Mouse (Mus musculus): ENCODE measurements around the gene Cdkn2b. TPM values are rescaled to one million over a fixed set of nuclear protein-coding genes. Genes with fewer than 3 reads are reported as not detected.
A peak's percentile ranks its signal among the peaks of the same experiment; 100 is the strongest.

Cdkn2b gene
- polyA plus RNA-seq, 1 experiment from 2014 or later: 0.76 TPM

DNA sequence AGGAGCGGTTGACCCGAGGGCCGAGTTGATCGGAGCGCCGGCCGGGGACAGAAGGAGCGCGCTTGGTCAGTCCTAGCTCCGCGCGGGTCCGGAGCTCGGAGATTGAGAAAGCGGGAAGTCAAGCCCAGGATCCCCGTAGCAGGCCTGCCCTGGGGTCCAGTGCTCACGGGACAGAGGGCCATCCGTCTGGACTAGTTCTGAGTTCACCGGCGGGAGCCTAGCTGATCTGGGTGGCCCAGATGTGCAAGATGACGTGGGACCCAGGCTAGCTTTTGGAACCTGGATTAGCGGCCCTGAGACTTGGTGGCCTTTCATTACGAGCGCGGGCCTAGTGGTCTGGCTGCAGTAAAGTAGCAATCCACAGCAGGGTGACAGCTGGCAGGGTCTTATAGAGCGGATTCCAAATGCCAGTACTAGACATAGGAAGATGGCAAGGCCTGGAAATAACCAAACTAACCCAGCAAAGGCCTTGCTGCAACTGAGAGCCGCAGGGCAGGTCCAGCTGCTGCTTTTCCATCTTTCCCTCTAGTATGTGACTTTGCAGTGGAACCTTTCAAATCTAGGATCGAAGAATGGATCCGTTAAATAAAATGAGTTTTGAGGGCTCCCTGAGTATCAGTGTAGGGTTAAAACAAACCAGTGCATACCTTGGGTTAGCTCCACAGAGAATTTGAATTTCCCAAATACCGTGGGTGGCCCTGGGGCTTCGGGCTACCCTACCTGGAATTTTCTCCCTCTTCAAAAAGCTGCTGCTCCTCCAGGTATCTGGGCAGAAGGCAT lies 15.2 kb downstream of the Cdkn2b start:
- peaks cover 91% of the 10 kb centered on the region for H3K27me3 ChIP-seq (ENCODE audit: control insufficient read depth, insufficient read depth, low read length)
- no peaks in the 10 kb centered on the region for H3K36me3 ChIP-seq (ENCODE audit: control insufficient read depth, insufficient read depth, low read length)
- H3K9me3 ChIP-seq (ENCODE audit: control insufficient read depth, low read length): no peaks in the 10 kb centered on the region
- no peak overlapping the region for H3K9ac ChIP-seq (ENCODE audit: low read length)
- H3K27ac ChIP-seq (ENCODE audit: low read depth, low read length): no peak overlapping the region
- peaks cover 8% of the 10 kb centered on the region; the same call in 1 of the 2 replicates for H3K4me1 ChIP-seq (ENCODE audit: control insufficient read depth, insufficient read depth, low read length)
- H3K4me3 ChIP-seq (ENCODE audit: low read depth, low read length): peak overlapping the region; percentile 53
- under 1% methylated on average over 31 of the region's 31 CpGs for WGBS
- ATAC-seq (ENCODE audit: insufficient read depth, low FRiP score, low TSS enrichment) (no peak; the same call in 1 of the 2 replicates), DNase-seq (ENCODE audit: low spot score) (peak; percentile 53)
- H3K4me2 ChIP-seq (ENCODE audit: low read depth): peak overlapping the region; percentile 87

DNA sequence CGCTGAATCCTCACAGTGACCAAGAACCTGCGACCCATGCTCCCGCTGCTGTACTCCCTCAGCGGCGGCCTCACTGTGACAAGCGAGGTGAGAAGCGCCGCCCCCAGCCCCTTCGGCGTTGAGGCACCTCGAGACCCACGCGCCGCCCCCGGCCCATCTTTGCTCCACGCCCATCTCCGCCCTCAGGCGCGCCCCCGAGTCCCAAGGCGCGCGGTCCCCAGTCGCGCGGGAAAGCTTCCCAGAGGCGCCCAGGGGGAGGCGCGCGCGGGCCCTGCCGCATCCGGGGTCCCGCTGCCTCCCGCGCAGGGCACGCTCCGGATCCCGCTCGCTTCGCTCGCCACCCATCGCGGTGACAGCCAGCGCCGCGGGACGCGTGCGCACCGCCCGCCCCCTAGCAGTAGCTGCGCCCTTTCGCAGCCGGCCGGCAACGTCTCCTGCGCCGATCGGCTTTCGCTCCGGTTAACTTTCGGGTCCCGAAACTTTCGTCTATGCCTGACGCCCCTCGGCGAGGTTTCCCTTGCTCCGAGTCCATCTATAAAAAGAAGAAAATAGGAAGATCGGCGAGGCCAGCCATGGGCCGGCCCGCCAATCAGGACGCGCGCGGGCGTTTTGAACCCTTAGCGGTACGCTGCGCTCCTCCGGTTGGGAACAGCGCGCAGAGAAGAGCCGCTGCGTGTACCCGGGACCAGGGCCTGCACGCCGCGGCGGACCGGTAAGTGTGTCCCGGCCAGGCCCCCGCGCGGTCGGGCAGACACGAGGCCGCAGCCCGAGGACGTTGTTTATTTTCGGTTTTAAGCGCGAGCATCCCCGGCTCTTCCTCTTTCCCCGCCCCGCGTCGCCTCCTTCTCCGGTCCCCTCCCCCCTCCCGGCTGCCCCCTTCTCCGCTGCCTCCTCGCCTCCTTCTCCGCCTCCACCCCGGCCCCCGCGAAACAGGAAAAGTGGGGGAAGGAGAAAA lies 16.1 kb downstream of the Cdkn2b start, which contains the start of gene Cdkn2a:
Cdkn2a (minus strand) TSS at position 168 of the 955 bp plus-strand sequence.
- H3K9ac ChIP-seq (ENCODE audit: low read length): no peak within 1 kb of the TSS; the same call in 1 of the 2 replicates
- H3K36me3 ChIP-seq (ENCODE audit: control insufficient read depth, insufficient read depth, low read length): no peaks in the 10 kb centered on the region
- ATAC-seq (ENCODE audit: insufficient read depth, low FRiP score, low TSS enrichment): peak; percentile 89
- WGBS: under 1% methylated on average over 107 of the region's 117 CpGs
- peaks cover 8% of the 10 kb centered on the region; the same call in 1 of the 2 replicates for H3K4me1 ChIP-seq (ENCODE audit: control insufficient read depth, insufficient read depth, low read length)
- H3K27me3 ChIP-seq (ENCODE audit: control insufficient read depth, insufficient read depth, low read length): peaks cover 91% of the 10 kb centered on the region
- peak within 1 kb of the TSS; percentile 53 for H3K4me3 ChIP-seq (ENCODE audit: low read depth, low read length)
- H3K4me2 ChIP-seq (ENCODE audit: low read depth): peak within 1 kb of the TSS; percentile 87
- peak; percentile 83 for DNase-seq (ENCODE audit: low spot score)
- H3K9me3 ChIP-seq (ENCODE audit: control insufficient read depth, low read length): no peaks in the 10 kb centered on the region
- no peak within 1 kb of the TSS for H3K27ac ChIP-seq (ENCODE audit: low read depth, low read length)

DNA sequence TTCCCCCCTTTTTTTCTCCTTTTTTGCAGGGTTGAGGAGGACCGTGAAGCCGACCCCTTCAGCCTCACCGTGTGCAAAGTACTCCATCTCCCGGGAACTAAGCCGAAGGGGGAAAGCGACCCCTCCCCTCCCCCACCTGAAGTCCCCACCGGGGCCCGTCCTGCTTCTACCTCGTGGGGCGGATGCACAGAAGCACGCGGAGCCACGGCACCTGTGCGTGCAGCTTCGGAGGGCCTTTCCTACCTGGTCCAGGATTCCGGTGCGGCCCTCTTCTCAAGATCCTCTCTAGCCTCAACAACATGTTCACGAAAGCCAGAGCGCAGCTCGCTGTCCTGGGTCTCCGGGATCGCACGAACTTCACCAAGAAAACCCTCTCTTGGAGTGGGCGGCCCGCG lies 16.8 kb downstream of the Cdkn2b start:
- H3K4me2 ChIP-seq (ENCODE audit: low read depth): peak overlapping the region; percentile 87
- no peaks in the 10 kb centered on the region for H3K9me3 ChIP-seq (ENCODE audit: control insufficient read depth, low read length)
- ATAC-seq (ENCODE audit: insufficient read depth, low FRiP score, low TSS enrichment) (peak; percentile 5; the same call in 1 of the 2 replicates), DNase-seq (ENCODE audit: low spot score) (no peak)
- 0% methylated on average over 26 of the region's 26 CpGs for WGBS
- H3K27me3 ChIP-seq (ENCODE audit: control insufficient read depth, insufficient read depth, low read length): peaks cover 91% of the 10 kb centered on the region
- peak overlapping the region; percentile 53 for H3K4me3 ChIP-seq (ENCODE audit: low read depth, low read length)
- H3K27ac ChIP-seq (ENCODE audit: low read depth, low read length): no peak overlapping the region
- H3K36me3 ChIP-seq (ENCODE audit: control insufficient read depth, insufficient read depth, low read length): no peaks in the 10 kb centered on the region
- H3K9ac ChIP-seq (ENCODE audit: low read length): no peak overlapping the region
- peaks cover 8% of the 10 kb centered on the region; the same call in 1 of the 2 replicates for H3K4me1 ChIP-seq (ENCODE audit: control insufficient read depth, insufficient read depth, low read length)

DNA sequence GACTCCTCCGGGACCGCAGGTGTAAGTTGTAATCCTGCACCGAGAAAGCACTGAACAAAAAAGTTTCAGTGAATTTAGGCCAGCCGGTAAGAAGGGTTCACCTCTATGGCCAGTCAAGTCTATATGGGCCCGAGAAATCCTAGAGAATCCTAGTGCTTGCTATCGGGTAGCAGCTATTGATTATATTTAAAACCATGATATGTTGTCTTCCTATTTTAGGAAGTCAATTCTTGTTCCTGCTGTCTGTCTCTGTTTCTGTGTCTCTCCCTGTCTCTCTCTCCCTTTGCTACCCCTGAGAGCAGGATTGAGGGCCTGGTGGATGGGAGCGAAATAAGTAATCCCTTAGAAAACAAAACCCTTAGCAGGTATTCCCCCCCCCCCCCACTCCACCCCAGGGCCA lies 17.3 kb downstream of the Cdkn2b start:
- DNase-seq (ENCODE audit: low spot score) (no peak), ATAC-seq (ENCODE audit: insufficient read depth, low FRiP score, low TSS enrichment) (no peak)
- H3K9me3 ChIP-seq (ENCODE audit: control insufficient read depth, low read length): no peaks in the 10 kb centered on the region
- no peak overlapping the region for H3K4me2 ChIP-seq (ENCODE audit: low read depth)
- no peak overlapping the region for H3K9ac ChIP-seq (ENCODE audit: low read length)
- peaks cover 95% of the 10 kb centered on the region for H3K27me3 ChIP-seq (ENCODE audit: control insufficient read depth, insufficient read depth, low read length)
- WGBS: 2% methylated on average over 7 of the region's 7 CpGs
- no peak overlapping the region for H3K27ac ChIP-seq (ENCODE audit: low read depth, low read length)
- no peaks in the 10 kb centered on the region for H3K36me3 ChIP-seq (ENCODE audit: control insufficient read depth, insufficient read depth, low read length)
- H3K4me3 ChIP-seq (ENCODE audit: low read depth, low read length): no peak overlapping the region
- H3K4me1 ChIP-seq (ENCODE audit: control insufficient read depth, insufficient read depth, low read length): peaks cover 8% of the 10 kb centered on the region; the same call in 1 of the 2 replicates

DNA sequence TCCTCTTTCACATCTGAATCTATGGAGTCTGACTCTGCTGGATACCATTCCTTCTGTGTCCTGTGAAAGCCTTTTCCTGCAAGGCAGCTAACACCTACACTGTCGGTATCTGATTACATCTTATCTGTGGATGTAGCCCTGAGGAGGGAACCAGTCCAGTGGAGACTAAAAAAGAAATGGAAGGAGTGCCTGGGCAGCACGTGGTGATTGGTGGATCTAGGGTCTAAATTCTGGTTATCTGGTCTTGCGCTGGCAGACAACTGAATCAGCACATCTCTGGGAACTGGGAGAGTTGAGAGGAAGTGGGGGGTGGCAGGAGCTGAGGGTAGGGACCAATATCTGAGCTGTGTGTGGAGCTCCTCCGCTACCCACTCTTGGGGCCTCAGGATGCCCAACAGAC lies 21.8 kb downstream of the Cdkn2b start:
- Histone ChIP-seq H3K9me3 (ENCODE audit: control insufficient read depth, low read length) (no peaks in the 10 kb centered on the region), H3K27ac (ENCODE audit: low read depth, low read length) (no peak overlapping the region), H3K9ac (ENCODE audit: low read length) (no peak overlapping the region), H3K36me3 (ENCODE audit: control insufficient read depth, insufficient read depth, low read length) (no peaks in the 10 kb centered on the region), H3K27me3 (ENCODE audit: control insufficient read depth, insufficient read depth, low read length) (peaks cover 84% of the 10 kb centered on the region), H3K4me3 (ENCODE audit: low read depth, low read length) (no peak overlapping the region), H3K4me1 (ENCODE audit: control insufficient read depth, insufficient read depth, low read length) (peaks cover 1% of the 10 kb centered on the region; the same call in 1 of the 2 replicates), H3K4me2 (ENCODE audit: low read depth) (no peak overlapping the region)
- ATAC-seq (ENCODE audit: insufficient read depth, low FRiP score, low TSS enrichment) (no peak; the same call in 1 of the 2 replicates), DNase-seq (ENCODE audit: low spot score) (no peak)
- WGBS: 0% methylated on average over 4 of the region's 4 CpGs

DNA sequence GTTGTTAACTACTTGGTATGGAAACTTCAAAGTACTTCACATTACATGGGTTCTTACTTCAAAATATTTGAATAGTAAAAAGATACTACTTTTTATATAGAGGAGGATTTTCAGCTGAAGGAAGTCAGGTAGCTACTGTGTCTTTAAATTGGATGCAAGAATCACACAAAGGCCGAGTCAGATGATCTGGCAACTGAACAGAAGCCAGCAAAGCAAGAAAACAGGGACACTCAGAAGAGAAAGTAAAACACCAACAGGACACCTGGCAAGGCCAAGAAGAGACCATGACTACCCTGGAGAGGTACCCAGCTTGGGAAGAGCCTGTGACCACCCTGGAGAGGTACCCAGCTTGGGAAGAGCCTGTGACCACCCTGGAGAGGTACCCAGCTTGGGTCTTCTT lies 24.3 kb downstream of the Cdkn2b start:
- no peak for DNase-seq (ENCODE audit: low spot score)
- Histone ChIP-seq H3K27ac (ENCODE audit: low read depth, low read length) (no peak overlapping the region), H3K9me3 (ENCODE audit: control insufficient read depth, low read length) (no peaks in the 10 kb centered on the region), H3K27me3 (ENCODE audit: control insufficient read depth, insufficient read depth, low read length) (peaks cover 84% of the 10 kb centered on the region), H3K4me1 (ENCODE audit: control insufficient read depth, insufficient read depth, low read length) (no peaks in the 10 kb centered on the region), H3K4me2 (ENCODE audit: low read depth) (no peak overlapping the region), H3K4me3 (ENCODE audit: low read depth, low read length) (no peak overlapping the region), H3K9ac (ENCODE audit: low read length) (no peak overlapping the region), H3K36me3 (ENCODE audit: control insufficient read depth, insufficient read depth, low read length) (no peaks in the 10 kb centered on the region)
- ATAC-seq (ENCODE audit: insufficient read depth, low FRiP score, low TSS enrichment): no peak
- 0% methylated on average over 1 of the region's 1 CpGs for WGBS

DNA sequence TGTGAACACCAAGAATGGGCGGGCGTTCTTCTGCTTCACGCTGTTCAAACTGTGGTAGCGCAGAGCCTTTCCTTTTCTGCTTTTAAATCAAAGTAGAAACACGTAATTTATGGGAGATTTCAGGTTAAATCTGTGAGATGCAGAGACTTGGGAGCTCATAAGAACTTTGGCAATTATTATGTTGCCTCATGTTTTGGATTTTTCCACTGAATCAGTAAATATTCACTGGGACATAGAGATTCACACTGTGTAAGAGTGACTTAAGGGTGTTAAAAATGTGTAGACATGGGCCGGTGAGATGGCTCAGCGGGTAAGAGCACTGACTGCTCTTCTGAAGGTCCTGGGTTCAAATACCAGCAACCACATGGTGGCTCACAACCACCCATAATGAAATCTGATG lies 25.2 kb downstream of the Cdkn2b start:
- Histone ChIP-seq H3K9ac (ENCODE audit: low read length) (no peak overlapping the region), H3K4me2 (ENCODE audit: low read depth) (no peak overlapping the region), H3K9me3 (ENCODE audit: control insufficient read depth, low read length) (no peaks in the 10 kb centered on the region), H3K27me3 (ENCODE audit: control insufficient read depth, insufficient read depth, low read length) (peaks cover 84% of the 10 kb centered on the region), H3K36me3 (ENCODE audit: control insufficient read depth, insufficient read depth, low read length) (no peaks in the 10 kb centered on the region), H3K4me1 (ENCODE audit: control insufficient read depth, insufficient read depth, low read length) (no peaks in the 10 kb centered on the region), H3K27ac (ENCODE audit: low read depth, low read length) (no peak overlapping the region), H3K4me3 (ENCODE audit: low read depth, low read length) (no peak overlapping the region)
- 31% methylated on average over 7 of the region's 7 CpGs for WGBS
- no peak for DNase-seq (ENCODE audit: low spot score)
- no peak for ATAC-seq (ENCODE audit: insufficient read depth, low FRiP score, low TSS enrichment)

DNA sequence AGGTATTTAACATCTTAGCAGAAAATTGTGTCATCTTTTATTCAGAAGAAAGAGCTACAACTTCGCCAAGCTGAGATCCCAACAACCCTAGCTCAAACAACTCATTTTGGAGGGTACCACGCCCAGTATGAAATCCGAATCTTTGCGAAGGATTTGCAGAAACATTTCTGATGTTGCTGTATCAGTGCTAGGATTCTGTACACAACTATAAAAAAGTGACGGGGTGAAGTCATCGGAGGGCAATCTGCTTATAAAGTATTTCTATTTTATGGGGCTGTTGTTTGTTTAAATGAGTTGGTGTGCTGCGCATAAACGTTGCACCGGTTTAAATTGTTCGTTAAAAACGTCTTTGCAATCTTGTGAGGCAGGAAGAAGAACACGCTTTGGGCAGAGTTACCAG lies 28.2 kb downstream of the Cdkn2b start:
- Histone ChIP-seq H3K9ac (ENCODE audit: low read length) (no peak overlapping the region), H3K4me2 (ENCODE audit: low read depth) (no peak overlapping the region), H3K4me3 (ENCODE audit: low read depth, low read length) (no peak overlapping the region), H3K9me3 (ENCODE audit: control insufficient read depth, low read length) (no peaks in the 10 kb centered on the region), H3K27me3 (ENCODE audit: control insufficient read depth, insufficient read depth, low read length) (peaks cover 83% of the 10 kb centered on the region), H3K27ac (ENCODE audit: low read depth, low read length) (no peak overlapping the region), H3K36me3 (ENCODE audit: control insufficient read depth, insufficient read depth, low read length) (no peaks in the 10 kb centered on the region), H3K4me1 (ENCODE audit: control insufficient read depth, insufficient read depth, low read length) (no peaks in the 10 kb centered on the region)
- under 1% methylated on average over 12 of the region's 12 CpGs for WGBS
- no peak for DNase-seq (ENCODE audit: low spot score)
- ATAC-seq (ENCODE audit: insufficient read depth, low FRiP score, low TSS enrichment): no peak
